Mouse (Mus musculus) left cerebral cortex, postnatal 14 days (tissue): ENCODE measurements at regions not wholly inside any gene's neighbourhood (a gene's known extent, or its start where the extent isn't known, plus 50 kb on each side); places are given as distances from the start of the nearest gene placed in this dataset.
"Not testable (repeated sequence)": the region's sequence is repeated elsewhere in the genome, so short reads cannot be mapped to it uniquely, and the experiment has no call there.

Experiments
- DNase-seq, 2 experiments: peaks; one replicate each; pipeline ENCODE4 v3.0.0; 2021 to 2022; ENCODE audit warnings: low spot score in 2 of 2, mixed read lengths in 1 of 2
- intact Hi-C: fragments of 180-260 bp; cut with DNase I; formaldehyde crosslinking; loops from one replicate; pipeline ENCODE4 v1.15.1; 2025

- DNase-seq = peak; percentile 5 to 12
- intact Hi-C loops = no loop called here
Observed at GRCm38 (mm10) chr6:22716864-22717557, 158.3 kb upstream of the Ptprz1 start.

GRCm38 (mm10) chr6:22716144-22716856 is 159.0 kb upstream of the Ptprz1 start:
- no peak for DNase-seq
- intact Hi-C loops = no loop called here

DNA sequence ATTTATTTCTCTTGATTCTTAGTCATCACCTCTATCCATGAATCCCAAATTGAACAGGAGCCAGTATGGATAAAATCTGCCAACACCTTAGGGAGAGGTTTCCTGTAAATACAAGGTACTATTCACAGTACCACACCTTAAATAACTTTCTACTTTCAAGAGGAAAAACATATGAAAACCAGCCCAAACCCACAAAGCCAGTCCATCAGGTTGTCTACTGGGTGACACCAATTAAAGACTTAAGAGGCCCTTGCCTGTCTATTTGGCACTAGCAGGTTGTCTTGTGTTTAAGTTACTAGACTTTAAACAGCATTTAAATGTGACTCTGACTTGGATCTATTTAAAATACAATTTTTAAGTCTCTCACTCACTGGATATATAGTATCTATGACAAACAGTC is 177.1 kb upstream of the Ptprz1 start:
- intact Hi-C loops = no loop called here
- DNase-seq = no peak

DNA sequence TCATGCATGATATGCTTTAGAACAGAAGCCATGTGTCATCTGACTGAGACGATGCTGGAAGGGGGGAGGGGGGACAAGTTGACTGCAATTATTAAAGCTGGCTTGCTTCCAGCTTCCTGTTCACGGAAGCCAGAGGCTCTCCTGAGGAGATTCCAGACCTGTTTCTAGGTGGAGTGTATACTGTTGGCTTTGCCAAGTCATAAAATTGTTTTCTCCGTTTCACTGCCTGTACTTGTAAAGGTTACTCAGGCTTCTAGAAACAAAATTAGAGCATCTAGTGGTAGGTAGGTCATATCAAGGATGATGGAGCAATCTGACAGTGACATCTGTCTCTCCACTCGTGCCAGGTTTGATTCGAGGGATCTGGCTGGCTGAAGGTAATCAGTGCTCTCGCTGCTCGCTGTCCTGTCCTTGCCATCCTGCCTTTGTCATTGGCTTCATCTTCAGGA is 186.6 kb upstream of the Ptprz1 start:
- DNase-seq = no peak
- intact Hi-C loops = no loop called here

DNA sequence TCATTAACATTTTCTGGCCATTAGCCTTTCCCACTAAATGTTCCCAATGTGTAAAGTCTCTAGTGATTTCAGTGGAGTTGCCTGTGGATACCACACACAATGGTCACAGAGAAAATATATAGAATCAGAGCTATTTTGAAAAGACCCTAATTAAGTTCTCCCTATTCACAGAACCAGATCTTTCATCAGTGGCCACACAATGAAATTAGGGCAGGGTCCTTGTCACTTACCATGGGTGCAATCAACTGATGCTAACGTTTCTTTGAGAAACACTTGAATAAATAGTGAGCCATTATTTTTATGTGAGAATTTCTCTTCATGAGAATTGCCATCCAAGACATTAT is 200.7 kb upstream of the Ptprz1 start:
- DNase-seq = no peak
- intact Hi-C loops = no loop called here

DNA sequence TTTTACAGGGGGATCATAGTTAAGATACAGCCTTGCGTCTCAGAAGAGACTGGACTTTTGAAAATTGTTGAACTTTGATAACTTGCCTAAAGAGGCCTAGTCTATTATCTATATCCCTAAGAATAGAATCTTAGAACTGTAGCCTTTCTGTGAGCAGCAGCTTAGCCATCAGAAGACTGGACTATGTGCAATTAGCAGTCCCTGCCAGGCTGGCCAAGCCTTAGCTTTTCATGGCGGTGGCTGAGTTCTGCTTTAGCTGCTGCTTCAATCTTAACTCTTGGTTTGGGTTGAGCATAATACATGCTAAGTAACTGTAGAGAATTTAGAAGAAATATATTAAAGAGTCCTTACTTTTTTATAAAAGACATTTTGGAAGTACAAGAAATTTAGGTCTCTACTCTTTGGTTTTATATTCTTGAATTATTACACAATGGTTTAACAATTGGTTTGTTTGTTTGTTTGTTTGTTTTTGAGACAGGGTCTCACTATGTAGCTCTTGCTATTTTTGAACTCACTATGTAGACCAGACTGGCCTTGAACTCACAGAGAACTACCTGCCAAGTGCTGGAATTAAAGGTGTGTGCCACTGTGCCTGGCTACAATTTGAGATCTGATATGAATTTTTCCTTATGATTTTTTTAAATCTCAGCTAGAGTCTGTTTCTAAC is 201.2 kb upstream of the Ptprz1 start:
- intact Hi-C loops = no loop called here
- DNase-seq = no peak

GRCm38 (mm10) chr6:22671524-22671923 is 203.8 kb upstream of the Ptprz1 start:
- DNase-seq = peak in 1 of 2 experiments; percentile 6
- intact Hi-C loops = no loop called here

GRCm38 (mm10) chr6:22668190-22668975 is 206.9 kb upstream of the Ptprz1 start:
- DNase-seq = no peak
- intact Hi-C loops = no loop called here

DNA sequence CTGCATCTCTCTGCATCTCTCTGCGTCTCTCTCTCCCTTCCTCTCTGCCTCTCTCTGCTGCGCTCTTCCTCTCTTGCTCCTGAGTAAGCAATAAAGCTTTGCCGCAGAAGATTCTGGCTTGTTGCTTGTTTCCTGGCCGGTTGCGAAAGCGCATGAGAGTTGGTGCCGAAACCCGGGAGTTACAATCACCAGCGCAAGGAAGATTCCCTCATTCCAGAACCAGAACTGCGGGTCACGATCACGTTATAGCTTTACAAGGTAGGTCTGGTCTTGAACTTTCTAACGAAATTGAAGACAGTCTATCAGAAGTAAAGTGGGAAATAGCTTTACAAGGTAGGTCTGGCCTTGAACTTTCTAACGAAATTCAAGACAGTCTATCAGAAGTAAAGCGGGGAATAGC is 217.9 kb upstream of the Ptprz1 start:
- intact Hi-C loops, DNase-seq: not testable (repeated sequence)

GRCm38 (mm10) chr6:22640100-22640499 is 235.2 kb upstream of the Ptprz1 start:
- no peak for DNase-seq
- intact Hi-C loops = no loop called here

DNA sequence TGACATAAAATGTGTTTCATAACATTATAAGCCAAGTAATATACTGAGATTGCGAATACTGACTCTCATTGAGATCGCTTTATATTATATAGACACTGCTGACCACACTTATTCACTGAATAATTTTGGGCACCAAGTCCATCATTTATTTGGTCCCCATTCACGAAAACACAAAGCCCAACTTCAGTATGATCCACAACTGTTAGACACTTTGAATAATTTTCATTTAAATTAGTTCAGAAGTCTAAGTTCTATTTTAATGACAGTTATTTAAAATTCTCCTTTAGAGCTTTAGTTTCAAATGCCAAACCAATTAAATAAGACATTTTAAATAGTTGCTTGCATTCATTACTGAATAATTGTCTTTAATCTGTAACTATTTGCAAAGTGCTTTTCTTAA is 240.2 kb upstream of the Ptprz1 start:
- no peak for DNase-seq
- intact Hi-C loops = no loop called here

DNA sequence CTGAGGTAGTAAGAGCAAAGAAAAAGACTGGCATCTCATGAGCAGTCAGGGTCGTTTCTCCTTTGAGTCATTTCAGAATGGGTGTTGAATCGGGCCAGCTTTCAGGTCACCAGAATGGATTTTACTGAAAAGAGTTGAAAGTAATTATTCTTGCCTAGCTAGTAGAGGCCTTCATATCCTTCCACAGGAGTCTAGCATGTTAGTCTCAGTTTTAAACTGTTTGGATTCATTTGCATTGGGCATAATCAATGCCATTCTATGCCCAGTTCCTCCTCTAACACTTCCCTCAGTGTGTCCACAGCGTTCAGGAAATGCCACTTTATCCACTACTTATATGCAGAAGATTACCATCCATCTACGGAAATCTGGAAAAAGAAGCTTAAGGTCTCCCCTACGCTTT is 240.6 kb upstream of the Ptprz1 start:
- intact Hi-C loops = no loop called here
- no peak for DNase-seq

GRCm38 (mm10) chr6:22591592-22591991 is 235.5 kb upstream of the Fam3c start:
- intact Hi-C loops = no loop called here
- no peak for DNase-seq

DNA sequence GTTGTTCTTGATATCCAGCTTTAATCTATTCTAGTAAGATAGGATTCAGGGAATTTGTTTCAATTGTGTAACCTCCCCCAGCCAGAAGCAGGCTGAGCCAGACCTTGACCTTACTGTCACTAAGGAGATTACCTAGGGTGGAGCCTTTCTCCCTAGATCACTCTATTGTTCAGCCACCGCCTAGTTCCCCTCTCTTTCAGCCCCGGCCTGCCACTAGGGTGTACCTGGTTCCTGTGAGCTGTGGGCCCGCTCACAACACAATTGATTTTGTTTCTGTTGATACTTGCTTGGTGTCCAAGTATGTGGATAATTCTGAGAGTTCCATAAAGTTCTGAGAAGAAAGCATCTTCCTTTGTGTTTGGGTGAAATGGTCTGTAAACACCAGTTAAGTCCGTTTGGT is 228.8 kb upstream of the Fam3c start:
- intact Hi-C loops = no loop called here
- DNase-seq = no peak

GRCm38 (mm10) chr6:22572925-22573324 is 216.9 kb upstream of the Fam3c start:
- DNase-seq = no peak
- intact Hi-C loops = no loop called here

- no peak for DNase-seq
- intact Hi-C loops = no loop called here
Observed at GRCm38 (mm10) chr6:22567891-22568290, 211.8 kb upstream of the Fam3c start.

DNA sequence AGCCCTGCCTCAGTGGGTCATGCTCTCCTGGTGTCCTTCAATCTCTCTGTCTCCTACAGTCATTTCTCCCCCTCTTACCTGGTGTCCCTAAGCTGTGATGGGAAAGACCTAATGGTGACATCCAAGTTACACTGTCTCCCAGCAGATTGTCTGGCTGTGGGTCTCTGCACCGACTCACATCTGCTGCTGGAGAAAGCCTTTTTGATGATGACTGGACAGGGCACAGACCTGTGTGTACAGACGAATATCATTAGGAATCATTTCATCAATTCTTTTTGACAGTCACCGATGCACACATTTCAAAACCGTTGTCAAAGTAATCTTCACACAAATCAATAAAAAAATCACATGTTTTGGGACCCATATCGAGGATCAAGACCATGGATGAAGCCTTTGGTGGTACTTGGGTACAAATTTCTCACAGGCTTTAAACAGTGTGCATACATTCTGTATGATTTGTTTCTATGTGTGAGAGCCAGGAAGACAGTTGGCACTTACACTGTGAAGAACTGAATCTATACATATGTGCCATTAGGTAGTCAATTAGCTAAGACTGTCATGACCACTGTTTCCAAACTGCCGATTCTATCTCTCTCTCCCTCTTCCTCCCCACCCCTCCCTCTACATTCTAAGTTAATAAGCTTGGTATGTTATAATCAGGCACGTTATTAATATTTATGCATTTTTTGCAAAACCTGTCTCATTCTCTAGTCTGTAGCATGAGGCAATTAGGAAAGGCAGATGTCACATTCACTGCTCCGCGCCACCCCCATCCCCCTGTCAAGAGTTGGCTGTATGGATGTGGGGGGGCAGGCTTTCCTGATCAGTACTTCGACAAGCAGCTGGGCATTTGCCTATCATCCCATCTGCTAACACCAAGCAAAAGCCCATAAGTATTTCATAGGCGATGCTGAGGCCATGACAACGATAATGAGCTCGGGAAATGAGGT is 192.5 kb upstream of the Fam3c start:
- intact Hi-C loops = no loop called here

GRCm38 (mm10) chr6:22541603-22542002 is 185.6 kb upstream of the Fam3c start:
- intact Hi-C loops = no loop called here
- DNase-seq = no peak

More for the DNA sequence above, 192.5 kb upstream of the Fam3c start:
- DNase-seq = no peak

DNA sequence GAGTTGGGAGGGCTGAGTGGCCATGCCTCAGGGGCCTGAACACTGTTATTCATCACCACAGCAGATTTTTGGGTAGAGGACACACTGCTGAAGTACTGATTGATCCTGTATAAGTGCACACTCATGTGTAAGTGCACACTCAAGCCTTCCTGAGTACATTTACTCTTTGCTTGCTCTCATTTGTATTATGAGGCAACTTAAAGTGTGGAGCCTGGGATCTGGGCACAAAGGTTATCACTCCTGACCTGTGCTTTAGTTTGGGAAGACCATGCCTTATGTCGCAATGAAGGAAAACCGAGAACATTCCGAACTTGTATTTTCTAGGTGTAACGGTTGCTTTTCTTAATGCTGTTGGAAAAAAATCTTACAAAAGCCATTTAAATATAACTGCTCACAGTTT is 182.2 kb upstream of the Fam3c start:
- no peak for DNase-seq
- intact Hi-C loops = no loop called here
